Mouse (Mus musculus): ENCODE data around the gene Best1.

Gene Best1

GRCm38 (mm10) chr19:9957965-9958364 is 43.5 kb downstream of the Best1 start:
- DNase-seq (ENCODE audit: low read depth): no peak

DNA sequence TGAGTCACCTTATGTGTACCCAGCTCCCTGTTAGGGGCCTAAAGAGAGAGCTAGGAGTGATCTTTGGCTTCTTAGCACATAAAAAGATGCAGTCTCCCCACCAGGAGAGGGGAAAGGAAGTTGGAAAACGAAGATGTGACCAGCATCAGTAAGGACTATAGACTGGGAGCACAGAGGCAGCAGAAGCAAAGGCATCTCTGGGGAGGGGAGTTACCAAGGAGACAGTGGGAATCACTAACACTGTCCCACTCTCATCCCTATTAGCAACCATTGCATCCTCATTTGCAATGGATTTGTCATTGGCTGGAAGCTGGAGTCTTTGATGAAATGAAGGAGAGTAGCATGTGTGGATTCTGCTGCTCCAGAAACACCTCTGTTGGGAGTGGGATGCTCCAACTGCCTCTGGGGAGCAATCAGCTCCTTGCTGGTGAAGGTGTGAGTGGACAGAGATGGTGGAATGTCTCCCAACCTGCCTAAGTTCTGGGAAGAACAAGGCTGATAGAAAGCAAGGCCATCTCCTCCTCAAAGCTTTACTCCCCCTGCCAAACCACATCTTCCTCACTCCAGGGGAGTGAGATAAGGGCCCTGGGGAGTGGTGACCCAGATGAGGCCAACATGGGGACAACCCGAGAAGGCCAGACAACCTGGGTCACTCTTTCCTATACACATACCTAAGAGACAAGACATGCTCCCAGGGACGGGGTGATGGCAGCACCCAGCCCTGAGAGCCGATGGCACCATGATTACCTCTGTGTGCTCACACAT is 44.6 kb downstream of the Best1 start:
- DNase-seq (ENCODE audit: low read depth): no peak

DNA sequence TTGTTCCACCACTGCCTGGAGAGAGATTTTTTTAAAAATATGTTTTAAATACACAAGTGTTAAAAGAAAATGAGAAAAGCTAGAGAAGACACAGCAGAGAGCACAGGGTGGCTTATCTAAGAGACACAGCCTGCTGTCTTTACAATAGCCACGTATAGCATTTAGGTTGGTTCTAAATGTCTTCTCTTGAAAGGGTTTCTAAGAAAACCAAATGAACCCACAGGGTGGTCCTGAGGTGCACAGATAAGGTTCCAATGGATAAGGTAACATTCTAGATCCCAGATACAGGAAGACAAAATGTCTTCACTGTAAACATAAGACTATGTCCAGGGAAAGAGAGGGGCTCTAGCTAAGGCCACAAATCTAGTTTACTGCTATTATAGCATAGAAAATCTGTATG is 46.0 kb downstream of the Best1 start:
- no peak for DNase-seq (ENCODE audit: low read depth)

- no peak for DNase-seq (ENCODE audit: low read depth)
Measured at GRCm38 (mm10) chr19:9954811-9955202, 46.6 kb downstream of the Best1 start.

GRCm38 (mm10) chr19:9954055-9954810 is 47.2 kb downstream of the Best1 start:
- no peak for DNase-seq (ENCODE audit: low read depth)

DNA sequence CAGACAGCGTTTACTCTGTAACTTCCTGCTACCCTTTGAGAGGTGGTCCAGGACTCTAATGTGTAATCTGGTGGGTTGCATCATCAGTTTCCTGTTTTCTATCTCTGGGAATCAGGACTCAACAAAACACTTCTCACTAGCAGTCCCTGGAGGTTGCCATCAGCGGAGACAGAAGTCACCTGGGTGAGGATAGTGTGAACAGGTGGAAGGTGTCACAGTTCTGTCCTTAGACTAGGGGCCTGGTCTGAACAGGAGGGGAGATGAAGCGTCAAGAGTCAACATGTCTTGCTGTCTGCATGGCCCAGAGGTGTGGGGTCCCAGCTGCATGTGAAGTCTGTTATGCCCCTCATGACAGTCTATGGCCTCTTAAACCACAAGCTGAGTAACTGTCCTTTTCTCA is 48.5 kb downstream of the Best1 start:
- DNase-seq (ENCODE audit: low read depth): no peak

GRCm38 (mm10) chr19:9952390-9952789 is 49.0 kb downstream of the Best1 start:
- no peak for DNase-seq (ENCODE audit: low read depth)

- no peak for DNase-seq (ENCODE audit: low read depth)
Measured at GRCm38 (mm10) chr19:9946986-9947385, 54.4 kb downstream of the Best1 start.

DNA sequence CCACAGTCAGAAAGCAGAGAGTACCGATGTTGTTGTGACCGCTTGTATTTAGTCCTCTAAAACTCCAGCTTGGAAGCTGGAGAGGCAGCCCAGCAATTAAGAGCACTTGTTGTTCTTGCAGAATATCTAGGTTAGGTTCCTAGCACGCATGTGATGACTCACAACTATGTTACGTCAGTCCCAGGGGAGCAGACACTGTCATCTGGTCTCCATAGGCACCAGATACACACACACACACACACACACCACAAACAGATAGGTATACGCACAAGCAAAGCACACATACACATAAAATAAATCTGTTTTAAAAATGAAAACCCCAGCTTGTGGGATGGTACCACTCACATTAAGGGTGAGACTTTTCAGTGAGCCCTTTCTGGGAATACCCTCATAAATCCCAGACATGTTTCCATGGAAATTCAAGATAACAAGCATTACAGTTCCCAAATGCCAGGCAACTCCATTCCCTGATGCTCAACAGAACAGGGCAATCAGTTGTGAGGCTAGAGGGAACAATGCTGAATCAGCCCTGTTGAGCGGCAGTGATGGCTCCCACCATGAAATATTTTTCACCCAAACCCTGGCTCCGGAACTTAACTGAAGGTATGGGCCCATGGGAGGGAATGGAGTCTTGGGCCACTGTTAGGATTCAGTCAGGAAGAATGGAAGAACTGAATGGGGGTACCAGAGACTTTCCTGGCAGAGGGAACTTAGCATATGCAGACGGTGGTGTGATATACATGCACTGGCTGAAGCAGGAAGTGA is 55.5 kb downstream of the Best1 start:
- DNase-seq (ENCODE audit: low read depth): no peak

GRCm38 (mm10) chr19:9942539-9943533 is 58.6 kb downstream of the Best1 start:
- DNase-seq (ENCODE audit: low read depth): no peak

- DNase-seq (ENCODE audit: low read depth): no peak
Measured at GRCm38 (mm10) chr19:9941809-9942208, 59.6 kb downstream of the Best1 start.

DNA sequence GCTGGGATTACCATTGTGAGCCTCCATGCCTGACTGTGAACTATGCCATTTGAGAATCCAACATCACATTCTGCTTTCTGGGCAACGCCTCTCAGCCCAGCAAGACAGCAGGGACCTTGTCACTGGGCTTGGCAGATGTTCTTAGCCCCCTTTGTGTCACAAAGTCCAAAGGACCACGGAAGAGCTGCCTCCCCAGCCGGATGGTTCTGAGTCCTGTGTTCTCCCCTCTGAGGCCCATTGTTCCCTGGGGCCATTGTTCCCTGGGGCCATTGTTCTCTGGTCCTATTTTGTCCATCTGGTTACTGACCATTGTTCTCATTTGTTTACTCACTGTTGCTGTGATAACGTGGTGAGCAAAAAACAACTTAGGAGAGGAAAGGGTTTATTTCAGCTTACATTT is 60.5 kb downstream of the Best1 start:
- no peak for DNase-seq (ENCODE audit: low read depth)

GRCm38 (mm10) chr19:9939841-9940240 is 61.6 kb downstream of the Best1 start:
- DNase-seq (ENCODE audit: low read depth): no peak

GRCm38 (mm10) chr19:9938824-9939303 is 62.6 kb downstream of the Best1 start:
- DNase-seq (ENCODE audit: low read depth): peak; percentile 88

- no peak for DNase-seq (ENCODE audit: low read depth)
Measured at GRCm38 (mm10) chr19:9938156-9938823, 63.1 kb downstream of the Best1 start.

GRCm38 (mm10) chr19:9937428-9937827 is 64.0 kb downstream of the Best1 start:
- no peak for DNase-seq (ENCODE audit: low read depth)

DNA sequence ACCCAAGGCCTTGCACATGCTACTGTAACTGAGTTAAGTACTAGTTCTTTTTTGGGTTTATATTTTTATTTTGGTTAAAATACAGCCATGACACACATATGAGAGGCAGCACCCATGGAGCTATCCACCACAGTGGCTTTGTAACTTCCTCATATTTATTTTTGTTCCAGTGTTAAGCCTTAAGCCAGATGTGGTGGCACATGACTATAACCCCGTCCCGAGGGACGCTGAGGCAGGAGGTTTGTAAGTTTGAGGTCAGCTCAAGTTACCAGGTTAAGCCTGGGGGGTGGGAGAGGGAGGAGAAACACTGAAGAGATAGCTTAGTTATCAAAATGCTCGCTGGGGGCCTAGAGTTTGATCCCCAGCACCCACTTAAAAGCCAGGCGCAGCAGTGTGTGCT is 64.9 kb downstream of the Best1 start:
- DNase-seq (ENCODE audit: low read depth): no peak

Data from c-Kit-positive CD71-negative TER-119-negative erythroid progenitor cells, embryonic 14.5 days (primary cell).